Mouse (Mus musculus): Measurements from ENCODE around the gene Arf1.
"Not testable (repeated sequence)": the region's sequence is repeated elsewhere in the genome, so short reads cannot be mapped to it uniquely, and the experiment has no call there.

Gene Arf1

DNA sequence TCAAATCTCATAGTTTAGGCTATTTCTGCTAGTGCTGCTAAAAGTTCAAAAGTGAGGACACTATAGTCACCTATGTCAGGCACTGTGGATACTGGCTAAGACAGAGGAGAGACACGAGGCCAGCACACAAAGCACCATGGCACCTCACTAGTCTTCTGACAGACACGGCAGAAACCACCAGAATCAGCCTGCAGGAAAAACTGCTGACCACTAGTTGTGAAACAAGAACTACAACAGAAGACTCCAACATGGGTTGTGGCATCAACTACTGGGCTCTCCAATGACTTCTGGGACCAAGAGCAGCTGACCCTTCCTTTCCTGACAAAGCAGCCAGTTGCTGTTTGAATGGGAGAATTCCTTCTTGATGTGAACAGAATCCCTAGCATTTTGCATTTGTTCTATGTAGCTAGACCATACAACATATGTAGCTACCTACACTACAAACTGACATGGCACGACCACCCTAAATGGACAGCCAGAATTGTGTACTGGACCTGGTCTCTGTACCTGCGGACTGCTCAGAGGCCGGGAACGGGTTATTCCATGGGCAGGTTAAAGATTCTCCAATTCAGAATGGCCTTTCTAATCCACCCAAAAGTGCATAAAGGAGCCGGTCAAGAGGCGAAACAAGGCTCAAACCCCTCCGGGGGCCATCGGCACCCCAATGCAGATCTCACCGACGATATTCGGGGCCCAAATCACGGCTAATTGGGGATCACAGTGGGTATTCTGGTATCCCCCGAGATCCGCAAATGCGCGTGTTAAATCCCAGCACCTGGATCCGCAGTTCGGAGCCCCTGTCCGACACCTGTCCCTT is 1.1 kb downstream of the Arf1 start:
- peak; percentile 34 for DNase-seq (ENCODE audit: low read depth, low spot score)

DNA sequence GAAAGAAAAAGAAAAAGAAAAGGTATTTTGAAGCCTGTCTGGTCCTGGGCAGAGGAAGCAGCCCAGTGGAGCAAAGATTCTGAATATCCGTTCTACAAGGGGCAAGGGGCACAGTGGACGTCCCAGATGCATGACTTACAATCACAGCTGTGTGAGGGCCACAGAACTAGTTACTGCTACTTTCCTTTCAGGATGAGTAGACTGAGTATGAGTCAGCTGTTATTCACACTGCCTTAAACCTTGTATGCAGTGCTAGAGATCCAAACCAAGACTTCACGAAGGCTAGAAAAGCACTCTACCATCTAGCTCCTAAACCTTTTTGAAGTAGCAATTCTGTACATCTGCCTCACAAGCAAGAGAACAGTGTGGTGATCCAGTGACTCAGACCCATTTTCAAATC is 1.8 kb downstream of the Arf1 start:
- DNase-seq (ENCODE audit: low read depth, low spot score) = peak; percentile 53

DNA sequence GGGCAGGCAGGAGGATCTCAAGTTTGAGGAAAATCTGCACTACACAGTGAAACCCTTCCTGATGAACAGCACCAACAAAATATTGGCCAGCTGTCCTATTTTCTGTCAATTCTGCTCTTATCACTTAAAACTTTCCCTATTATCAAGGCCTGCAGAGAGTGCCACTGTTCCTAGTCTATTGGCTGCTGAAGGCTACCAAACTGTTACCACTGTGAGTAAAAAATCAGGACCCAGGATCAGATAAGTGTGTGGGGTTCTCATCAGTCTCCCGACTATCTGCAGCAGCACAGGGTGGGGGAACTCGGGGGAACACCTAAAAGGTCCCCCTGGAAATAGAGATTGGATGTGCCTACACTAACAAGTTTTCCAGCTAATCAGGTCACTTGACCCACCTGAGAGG is 2.9 kb downstream of the Arf1 start:
- no peak for DNase-seq (ENCODE audit: low read depth, low spot score)

DNA sequence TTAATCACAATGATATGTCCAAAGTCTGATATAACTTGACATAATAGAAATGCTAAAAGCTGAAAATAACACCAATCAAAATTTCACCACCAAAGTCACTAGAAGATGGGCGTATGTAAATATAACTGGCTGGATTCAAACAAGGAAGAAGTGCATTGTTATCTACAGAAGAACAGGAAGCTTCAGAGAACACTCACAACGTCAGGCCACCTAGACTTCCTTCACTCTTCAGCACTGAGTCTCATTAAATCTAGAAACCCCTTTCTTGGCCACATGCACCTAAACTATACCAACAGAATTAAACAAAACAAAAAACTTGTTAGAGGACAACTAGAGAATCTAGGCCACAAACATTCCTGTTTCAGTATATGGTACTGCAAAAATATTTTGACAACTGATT is 3.6 kb downstream of the Arf1 start:
- DNase-seq (ENCODE audit: low read depth, low spot score) = peak; percentile 37

DNA sequence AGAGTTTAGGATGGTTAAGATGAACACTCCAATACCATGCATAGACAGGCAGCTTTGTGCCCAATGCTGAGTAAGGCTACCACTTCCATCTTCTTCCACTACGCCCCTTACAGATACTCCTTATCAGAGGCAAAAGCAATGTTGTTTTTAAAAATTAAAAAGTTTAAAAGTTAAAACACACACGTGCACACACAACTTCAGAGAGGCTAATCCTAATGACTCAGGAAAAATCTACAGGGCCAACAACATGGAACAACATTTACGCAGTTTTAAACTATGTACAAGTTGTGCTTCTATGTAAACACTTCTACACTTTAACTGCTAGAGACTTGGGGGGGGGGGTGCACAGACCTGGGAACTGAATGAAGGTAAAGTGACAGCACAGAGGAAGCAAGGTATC is 4.0 kb downstream of the Arf1 start:
- no peak for DNase-seq (ENCODE audit: low read depth, low spot score)

DNA sequence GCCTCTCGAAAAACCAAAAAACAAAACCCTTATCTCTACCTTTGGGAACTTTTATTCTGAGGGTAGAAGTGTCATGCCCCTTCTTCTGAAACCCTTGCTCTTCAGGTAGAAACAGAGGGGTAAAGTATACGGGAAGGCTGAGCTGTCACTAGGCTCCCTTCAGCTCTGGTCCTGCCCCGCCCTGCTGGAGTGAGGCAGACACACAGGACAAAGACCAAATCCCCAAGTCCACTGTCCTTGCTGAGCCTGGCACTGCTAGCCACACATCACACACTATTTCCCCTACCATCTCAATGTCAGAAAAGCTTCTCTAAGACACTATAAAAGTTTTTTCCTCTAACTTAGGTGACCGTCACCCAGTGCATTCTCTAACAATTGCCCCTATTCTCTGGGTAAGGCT is 5.8 kb downstream of the Arf1 start:
- DNase-seq (ENCODE audit: low read depth, low spot score) = no peak

DNA sequence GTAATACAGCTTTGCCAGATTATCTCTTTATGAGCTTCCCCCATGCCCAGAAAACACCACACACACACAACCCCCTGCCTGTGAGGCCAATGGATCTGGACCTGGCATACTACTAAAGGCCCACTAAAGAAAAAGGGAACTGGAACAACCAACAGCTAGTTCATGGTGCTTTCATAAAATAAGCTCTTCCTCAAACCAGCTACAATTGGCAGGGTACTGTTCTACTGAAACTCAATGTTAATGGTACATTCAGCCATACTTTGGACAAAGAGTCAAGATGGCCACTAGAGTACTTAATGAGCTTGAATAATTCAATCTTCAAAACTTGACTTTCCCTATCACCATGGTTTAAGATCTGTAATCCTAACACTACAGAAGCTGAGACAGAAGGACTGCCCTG is 6.5 kb downstream of the Arf1 start:
- no peak for DNase-seq (ENCODE audit: low read depth, low spot score)

DNA sequence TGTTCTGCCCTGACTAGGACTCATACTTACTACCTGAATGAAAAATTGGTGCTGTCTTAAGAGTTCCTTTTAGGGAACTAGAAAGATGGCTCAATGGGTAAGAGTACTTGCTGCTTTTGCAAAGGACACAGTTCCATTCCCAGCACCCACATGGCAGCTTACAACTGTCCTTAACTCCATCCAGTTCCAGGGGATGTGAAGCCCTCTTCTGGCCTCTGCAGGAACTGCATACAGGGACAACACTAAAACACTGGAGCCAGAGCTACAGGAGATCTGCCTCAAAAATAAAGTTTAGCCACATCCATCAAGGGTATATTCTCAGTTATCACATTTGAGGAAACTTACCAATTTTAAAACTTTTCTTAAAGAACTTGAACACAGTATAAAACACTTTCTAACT is 9.0 kb downstream of the Arf1 start:
- peak; percentile 60 for DNase-seq (ENCODE audit: low read depth, low spot score)

DNA sequence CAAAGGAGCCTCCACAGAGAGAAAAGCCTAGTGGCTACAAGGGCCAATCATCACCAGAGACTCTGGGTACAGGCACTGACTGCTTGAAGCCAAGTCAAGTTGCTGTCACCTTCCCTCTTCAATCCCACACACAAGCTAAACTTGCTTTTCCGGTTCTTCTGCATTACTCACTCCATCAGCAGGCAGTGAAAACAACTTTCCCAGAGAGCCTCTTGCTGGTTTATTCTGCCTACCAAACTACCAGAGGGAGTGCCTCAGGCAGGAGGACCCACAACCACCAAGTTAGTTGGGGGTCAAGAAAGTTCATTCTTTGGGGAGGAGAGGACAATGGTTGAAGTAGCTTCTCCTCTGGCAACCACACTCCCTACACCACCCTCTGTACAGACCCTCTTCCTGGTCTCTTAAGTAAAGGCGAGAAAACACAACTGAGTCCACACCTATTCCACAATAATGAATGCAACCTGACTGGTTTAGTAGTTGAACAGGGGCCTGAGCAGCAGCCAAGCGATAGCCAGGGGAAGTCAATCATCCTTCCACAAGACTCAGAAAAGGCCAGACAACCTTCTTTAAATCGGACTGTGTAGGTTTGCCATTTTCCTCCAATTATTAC is 9.6 kb downstream of the Arf1 start:
- DNase-seq (ENCODE audit: low read depth, low spot score) = no peak

DNA sequence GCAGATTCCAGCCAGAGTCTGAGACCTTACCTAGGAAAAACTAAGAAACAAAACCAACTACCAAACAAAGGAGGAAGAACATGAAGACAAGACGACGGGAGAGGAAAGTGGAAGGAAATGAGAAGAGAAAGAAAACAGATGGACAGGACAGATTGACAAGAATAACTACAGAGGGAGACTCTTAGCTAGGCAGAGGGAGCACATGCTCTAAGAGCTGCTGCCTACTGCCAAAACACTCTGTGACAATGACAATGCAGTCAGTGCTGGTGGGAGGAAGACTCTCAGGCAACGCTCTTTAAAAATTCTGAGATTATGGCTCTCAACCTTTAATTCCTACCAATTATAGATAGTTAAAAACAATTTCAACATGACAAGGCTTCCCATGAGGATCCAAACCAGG is 11.1 kb downstream of the Arf1 start:
- no peak for DNase-seq (ENCODE audit: low read depth, low spot score)

DNA sequence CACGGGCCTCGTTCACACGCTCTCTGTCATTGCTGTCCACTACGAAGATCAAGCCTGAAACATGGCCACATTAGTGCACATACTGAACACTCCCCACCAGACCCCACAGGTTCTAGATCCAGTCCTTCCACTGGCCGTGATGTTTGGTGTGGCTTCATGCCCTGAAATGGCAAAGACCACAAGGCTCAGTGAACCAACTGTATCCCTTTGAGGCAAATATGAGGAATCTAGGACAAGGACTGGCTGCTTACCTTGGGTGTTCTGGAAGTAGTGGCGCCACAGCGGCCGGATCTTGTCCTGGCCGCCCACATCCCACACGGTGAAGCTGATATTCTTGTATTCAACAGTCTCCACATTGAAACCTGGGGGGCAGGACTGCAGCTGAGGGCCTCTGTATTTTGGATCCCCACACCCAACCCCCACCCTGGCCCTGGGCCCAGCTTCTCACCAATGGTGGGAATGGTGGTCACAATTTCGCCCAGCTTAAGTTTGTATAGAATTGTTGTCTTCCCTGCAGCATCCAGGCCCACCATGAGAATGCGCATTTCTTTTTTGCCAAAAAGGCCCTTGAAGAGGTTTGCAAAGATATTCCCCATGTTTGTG is 15.1 kb downstream of the Arf1 start:
- DNase-seq (ENCODE audit: low read depth, low spot score) = no peak

DNA sequence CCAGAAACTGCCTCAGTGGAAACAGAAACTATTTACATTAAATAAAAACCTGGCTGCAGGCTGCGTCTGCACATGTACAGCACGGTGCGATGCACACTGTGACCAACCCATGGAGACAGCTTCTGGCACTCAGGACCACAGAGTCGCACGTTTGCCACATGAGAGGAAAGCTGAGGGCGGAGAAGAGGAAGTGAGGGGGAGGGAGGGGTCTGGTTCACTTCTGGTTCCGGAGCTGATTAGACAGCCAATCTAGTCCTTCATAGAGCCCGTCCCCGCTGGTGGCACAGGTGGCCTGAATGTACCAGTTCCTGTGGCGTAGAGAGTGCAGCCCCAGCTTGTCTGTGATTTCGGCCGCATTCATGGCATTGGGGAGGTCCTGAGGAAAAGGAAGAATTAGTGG is 15.8 kb downstream of the Arf1 start:
- DNase-seq (ENCODE audit: low read depth, low spot score) = peak; percentile 86

DNA sequence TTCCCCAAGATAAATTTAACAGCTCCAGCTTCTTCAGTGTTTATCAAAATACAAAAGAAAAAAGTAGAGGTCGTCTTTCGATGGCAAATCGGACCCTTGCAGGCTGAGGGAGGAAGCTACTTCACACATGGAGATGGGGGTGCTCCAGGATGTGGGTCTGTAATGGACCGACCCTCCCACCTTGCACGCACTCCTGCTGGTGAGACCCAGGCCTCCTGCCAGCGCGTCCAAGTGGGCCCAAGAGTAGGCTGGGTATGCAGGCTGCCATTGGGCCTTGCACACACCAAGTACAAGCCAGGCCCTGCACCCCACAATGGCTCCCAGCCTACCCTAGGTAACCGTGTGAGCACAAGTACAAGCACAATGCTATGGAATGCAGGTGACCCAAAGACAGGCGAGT is 16.5 kb downstream of the Arf1 start:
- DNase-seq (ENCODE audit: low read depth, low spot score) = not testable (repeated sequence)

DNA sequence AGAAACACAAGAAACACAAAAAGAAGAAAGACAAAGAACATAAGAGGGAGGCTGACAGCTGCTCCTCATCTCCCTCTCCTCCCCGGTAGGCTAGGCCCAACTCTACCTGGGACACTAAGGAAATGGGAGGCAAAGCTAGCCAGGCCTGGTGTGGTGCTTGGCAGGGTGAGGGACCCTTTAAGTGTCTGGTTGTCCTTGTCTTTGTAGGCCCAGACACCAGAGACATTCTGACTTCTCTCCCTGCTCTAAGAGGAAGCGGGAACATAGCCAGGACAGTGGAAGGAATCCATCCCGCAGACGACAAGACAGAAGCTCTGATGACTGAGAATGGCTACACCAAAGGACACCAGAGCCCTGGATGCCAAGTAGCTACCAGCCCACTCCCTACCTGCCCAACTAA is 18.1 kb downstream of the Arf1 start:
- no peak for DNase-seq (ENCODE audit: low read depth, low spot score)

DNA sequence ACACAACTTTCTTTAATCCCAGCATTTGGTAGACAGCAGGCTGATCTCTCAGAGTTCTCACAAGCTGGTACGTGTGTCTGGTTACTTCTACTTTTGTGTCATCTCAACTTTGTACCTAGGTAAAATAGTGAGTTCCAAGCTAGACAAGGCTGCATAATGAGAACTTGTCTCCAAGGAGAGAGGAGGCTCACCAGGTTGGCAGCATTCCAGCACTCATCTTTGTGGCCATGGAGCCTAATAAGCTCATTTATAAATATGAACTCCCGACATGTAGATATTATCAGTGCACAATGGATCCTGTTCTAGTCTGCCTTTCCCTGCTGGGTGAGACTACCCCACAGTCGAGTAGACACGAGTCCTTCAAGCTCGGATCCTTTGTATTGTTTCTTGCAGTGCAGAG is 18.5 kb downstream of the Arf1 start:
- DNase-seq (ENCODE audit: low read depth, low spot score) = no peak

DNA sequence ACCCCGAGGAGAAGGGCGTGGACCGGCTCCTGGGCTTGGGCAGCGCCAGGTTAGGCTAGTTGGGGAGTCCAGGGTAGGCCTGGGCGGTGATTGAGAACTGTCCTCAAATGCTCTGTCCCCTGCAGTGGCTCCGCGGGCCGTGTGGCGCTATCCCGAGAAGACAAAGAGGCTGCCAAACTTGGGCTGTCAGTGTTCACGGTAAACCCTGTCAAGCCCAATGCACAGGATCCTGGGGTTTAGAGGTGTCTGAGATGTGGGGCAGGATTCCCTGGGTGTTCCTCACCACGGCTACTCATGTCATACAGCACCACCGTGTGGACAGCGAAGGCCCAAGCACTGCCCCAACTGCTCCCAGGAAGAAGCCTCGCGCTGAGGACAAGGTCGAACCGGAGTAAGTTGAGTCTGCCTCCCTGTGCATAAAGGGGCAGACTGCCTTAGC is 19.0 kb downstream of the Arf1 start:
- peak; percentile 67 for DNase-seq (ENCODE audit: low read depth, low spot score)

DNA sequence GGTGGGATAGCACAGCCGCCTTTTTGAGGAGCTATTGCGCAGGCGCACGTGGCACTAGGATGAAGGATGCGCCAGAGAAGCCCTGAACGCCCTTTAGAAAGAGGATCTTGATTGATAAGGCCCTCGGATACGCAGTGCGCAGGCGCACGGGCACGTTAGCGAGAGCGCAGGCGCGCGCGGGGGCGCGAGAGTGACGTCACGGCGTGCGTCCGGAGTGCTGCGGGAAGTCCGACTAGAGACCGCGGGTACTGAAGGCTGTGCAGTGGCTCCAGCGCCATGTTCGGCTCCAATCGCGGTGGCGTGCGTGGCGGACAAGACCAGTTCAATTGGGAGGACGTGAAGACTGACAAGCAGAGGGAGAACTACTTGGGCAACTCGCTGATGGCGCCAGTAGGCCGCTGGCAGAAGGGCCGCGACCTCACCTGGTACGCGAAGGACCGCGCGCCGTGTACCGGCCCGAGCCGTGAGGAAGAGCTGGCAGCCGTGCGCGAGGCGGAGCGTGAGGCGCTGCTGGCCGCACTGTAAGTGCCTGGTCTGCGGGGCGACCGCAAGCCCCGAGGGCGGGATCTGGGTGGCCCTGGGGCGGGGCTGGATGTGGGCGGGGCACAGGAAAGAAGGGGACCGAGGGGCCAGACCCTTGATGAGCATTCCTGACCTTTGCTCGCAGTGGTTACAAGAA is 19.8 kb downstream of the Arf1 start, which contains the start of gene 2310033P09Rik:
Gene 2310033P09Rik (plus strand): TSS at position 169 of the 679 bp plus-strand sequence.
- peak; percentile 97 for DNase-seq (ENCODE audit: low read depth, low spot score)

DNA sequence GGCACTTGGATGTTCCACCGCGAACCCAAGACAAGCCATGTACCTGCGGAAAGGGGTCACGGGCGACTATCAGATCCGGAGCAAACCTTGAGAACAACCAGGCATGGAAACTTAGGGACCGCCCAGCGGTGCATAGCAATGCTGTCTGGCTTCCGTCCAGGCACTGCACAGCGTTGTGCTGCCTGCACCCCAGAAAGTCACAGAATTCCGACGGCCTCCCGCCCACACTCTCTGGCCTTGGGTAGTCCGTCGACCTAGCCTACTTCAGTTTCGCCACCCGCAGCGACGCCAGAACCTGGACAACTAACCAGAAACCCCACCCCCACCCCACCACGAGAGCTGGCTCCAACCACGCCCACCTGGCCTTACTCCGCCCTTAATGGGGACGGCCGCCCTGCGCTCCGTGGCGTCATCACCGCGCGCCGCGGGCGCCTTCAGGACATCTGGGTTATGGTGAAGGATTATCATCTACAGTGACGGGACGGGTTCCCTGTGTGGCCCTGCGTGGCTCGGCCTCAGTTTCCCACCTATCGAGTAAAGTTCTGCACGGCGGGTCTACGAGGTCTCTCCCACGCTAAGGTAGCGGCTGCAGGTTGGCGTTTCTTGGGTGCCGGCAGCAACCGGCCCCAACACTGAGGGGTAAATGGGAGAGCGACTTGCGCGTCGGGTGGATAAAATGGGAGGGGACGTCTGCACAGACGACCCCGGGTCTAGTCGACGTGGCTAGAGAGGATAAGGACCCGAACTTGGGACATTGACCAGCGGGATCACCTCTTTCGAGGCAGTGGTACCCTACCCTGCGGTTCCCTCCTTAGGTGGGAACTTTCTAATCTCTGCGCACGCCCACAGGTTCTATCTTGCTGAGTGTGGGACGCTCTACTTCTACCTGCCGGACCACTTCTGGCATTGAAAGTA is 25.7 kb downstream of the Arf1 start, which contains the start of gene Mrpl55:
Gene Mrpl55 (plus strand): TSS at position 406 of the 915 bp plus-strand sequence.
- DNase-seq (ENCODE audit: low read depth, low spot score) = peak; percentile 96

DNA sequence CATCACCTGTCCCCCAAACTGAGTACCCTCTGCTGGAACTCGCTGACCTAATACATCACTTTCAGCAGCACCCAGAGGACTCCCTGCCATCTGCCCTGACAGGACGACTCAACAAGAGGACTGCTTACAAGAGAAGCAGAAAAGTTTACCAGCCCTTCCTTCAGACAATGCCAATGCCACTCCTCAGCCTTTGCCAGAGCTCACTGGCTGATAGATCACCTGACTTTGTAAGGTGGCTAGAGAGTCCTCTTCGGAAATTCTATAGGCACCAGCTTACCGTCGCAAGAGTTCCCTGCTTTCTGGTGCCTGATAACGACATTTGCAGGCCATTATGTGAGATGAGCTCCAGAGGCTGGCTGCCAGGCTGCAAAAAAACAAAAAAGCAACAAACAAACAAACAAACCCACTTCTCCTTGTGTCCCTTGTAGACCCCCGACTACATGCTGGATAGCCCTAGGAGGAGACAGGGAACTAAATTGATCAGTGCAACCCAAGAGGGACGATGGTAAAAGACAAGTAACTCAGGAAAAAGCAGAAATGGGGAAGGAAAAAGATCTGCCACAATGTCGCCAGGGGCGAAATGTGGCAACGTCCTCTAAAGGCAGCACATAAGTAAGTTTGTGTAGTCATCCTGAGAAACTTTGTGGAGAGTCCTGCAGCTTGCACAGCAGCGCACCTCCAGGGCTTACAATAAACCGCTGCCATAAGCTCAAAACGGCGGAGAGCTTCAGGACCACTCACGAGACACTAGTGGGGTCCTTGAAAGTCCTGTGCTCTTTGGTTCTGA is 26.7 kb downstream of the Arf1 start:
- no peak for DNase-seq (ENCODE audit: low read depth, low spot score)

DNA sequence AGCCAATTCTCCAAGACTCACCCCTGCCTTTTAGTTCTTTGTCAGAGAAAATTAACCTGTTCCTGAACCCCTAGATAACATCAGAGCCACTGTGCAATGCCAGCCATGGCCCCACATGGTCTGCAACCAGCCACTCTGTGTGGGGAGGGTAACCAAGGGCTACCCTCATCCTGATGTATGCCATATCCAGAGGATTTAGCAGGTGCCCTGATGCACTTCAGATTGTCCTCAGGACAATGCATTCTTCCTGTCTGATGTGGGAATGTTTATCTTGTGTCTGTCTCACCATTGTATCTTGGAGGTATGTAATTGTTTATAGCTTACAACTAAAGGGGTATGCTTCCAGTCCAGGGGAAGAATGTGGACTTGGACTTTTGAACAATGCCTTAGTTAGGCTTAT is 31.8 kb downstream of the Arf1 start:
- DNase-seq (ENCODE audit: low read depth, low spot score) = no peak

Measured in CD4-positive helper T cell, adult 2 months (primary cell).